Mouse (Mus musculus) CH12.LX (cell line): ENCODE measurements around the gene Pipox. TPM values are rescaled to one million over a fixed set of nuclear protein-coding genes. Genes with fewer than 3 reads are reported as not detected.

Experiments used
- DNase-seq: peaks from one replicate; pipeline ENCODE4 v3.0.0-alpha.2; 2013; ENCODE audit errors: extremely low read depth
- H3K27ac ChIP-seq: 2 replicates; pipeline ENCODE4 v1.5.1; 2012; ENCODE audit warnings: low read depth, mild to moderate bottlenecking, control low read depth, moderate library complexity; ENCODE audit not compliant: insufficient read depth
- H3K27me3 ChIP-seq: replicated peaks from 2 replicates; pipeline ENCODE3; 2012; ENCODE audit warnings: inconsistent platforms
- H3K36me3 ChIP-seq, 2 experiments: replicated peaks in 1 of 2; 2 replicates each; pipeline versions ENCODE3 to v1.6.1; 2012; ENCODE audit warnings: inconsistent platforms in 1 of 2, low read length in 1 of 2, mild to moderate bottlenecking in 1 of 2, mixed read lengths in 1 of 2, moderate library complexity in 1 of 2; ENCODE audit not compliant: control insufficient read depth in 1 of 2, insufficient read depth in 1 of 2
- H3K4me1 ChIP-seq, 2 experiments: 2 replicates each; pipeline ENCODE4 v1.6.1; 2012; ENCODE audit warnings: inconsistent platforms in 1 of 2, moderate library complexity in 1 of 2; ENCODE audit not compliant: insufficient read depth in 2 of 2, control insufficient read depth in 1 of 2
- H3K4me2 ChIP-seq: 2 replicates; pipeline ENCODE4 v1.6.1; 2012; ENCODE audit warnings: low read depth, mild to moderate bottlenecking, control low read depth; ENCODE audit not compliant: poor library complexity, insufficient read depth, severe bottlenecking
- H3K4me3 ChIP-seq, 3 experiments: fragments of 150-350 bp in 1 of 3; sonication (generic) in 1 of 3; replicated peaks in 1 of 3; 2 replicates each; pipeline versions ENCODE3 to v1.5.1; 2011 to 2012; ENCODE audit warnings: low read depth in 2 of 3, low read length in 2 of 3, mild to moderate bottlenecking in 2 of 3, moderate library complexity in 2 of 3, control low read depth in 1 of 3, improper control_type of control experiment in 1 of 3, inconsistent platforms in 1 of 3, mixed read lengths in 1 of 3; ENCODE audit not compliant: poor library complexity in 1 of 3
- H3K79me2 ChIP-seq: replicated peaks from 2 replicates; pipeline ENCODE4 v1.6.1; 2012; ENCODE audit warnings: mild to moderate bottlenecking, moderate library complexity; ENCODE audit not compliant: control insufficient read depth, poor library complexity, insufficient read depth, severe bottlenecking; ENCODE audit errors: extremely low read depth
- H3K9ac ChIP-seq: 2 replicates; pipeline ENCODE4 v1.6.1; 2012; ENCODE audit warnings: low read depth, mild to moderate bottlenecking, control low read depth, moderate library complexity; ENCODE audit not compliant: insufficient read depth
- H3K9me3 ChIP-seq: replicated peaks from 2 replicates; pipeline ENCODE3; 2012; ENCODE audit warnings: low read length, inconsistent platforms, mixed read lengths
- BHLHE40 ChIP-seq: IDR thresholded peaks from 2 replicates; pipeline ENCODE4 v1.6.1; 2011; ENCODE audit warnings: mild to moderate bottlenecking, low read depth, low read length, improper control_type of control experiment
- CHD1 ChIP-seq: IDR thresholded peaks from 2 replicates; pipeline ENCODE4 v1.6.1; 2012; ENCODE audit warnings: low read depth, low read length, improper control_type of control experiment, inconsistent platforms
- CHD2 ChIP-seq: IDR thresholded peaks from 2 replicates; pipeline ENCODE4 v1.6.1; 2011; ENCODE audit warnings: low read length, improper control_type of control experiment
- CTCF ChIP-seq, 2 experiments: IDR thresholded peaks in 1 of 2; conservative IDR thresholded peaks in 1 of 2; 2 replicates each; pipeline ENCODE4 v1.5.1; 2011 to 2012; ENCODE audit warnings: low read depth in 2 of 2, low read length in 2 of 2, improper control_type of control experiment in 1 of 2, inconsistent platforms in 1 of 2, mild to moderate bottlenecking in 1 of 2, moderate library complexity in 1 of 2
- ETS1 ChIP-seq: conservative IDR thresholded peaks from 2 replicates; pipeline ENCODE4 v1.6.1; 2012; ENCODE audit warnings: low read depth, mild to moderate bottlenecking, inconsistent platforms, low read length, improper control_type of control experiment, moderate library complexity
- GABPA ChIP-seq: IDR thresholded peaks from 2 replicates; pipeline ENCODE4 v1.6.1; 2012; ENCODE audit warnings: low read depth, low read length, improper control_type of control experiment, inconsistent platforms; ENCODE audit not compliant: insufficient replicate concordance
- HCFC1 ChIP-seq: IDR thresholded peaks from 2 replicates; pipeline ENCODE4 v1.6.1; 2012; ENCODE audit warnings: low read depth, mild to moderate bottlenecking, inconsistent platforms, low read length, improper control_type of control experiment
- IRF4 ChIP-seq: IDR thresholded peaks from 2 replicates; pipeline ENCODE4 v1.6.1; 2014; ENCODE audit warnings: low read depth, mild to moderate bottlenecking, inconsistent platforms, low read length, improper control_type of control experiment
- JUN ChIP-seq: IDR thresholded peaks from 2 replicates; pipeline ENCODE4 v1.6.1; 2011; ENCODE audit warnings: low read depth, mild to moderate bottlenecking, low read length, improper control_type of control experiment, moderate library complexity; ENCODE audit not compliant: insufficient read depth
- MAZ ChIP-seq: IDR thresholded peaks from 2 replicates; pipeline ENCODE4 v1.6.1; 2012; ENCODE audit warnings: low read depth, mild to moderate bottlenecking, inconsistent platforms, low read length, improper control_type of control experiment, moderate library complexity
- MEF2A ChIP-seq: IDR thresholded peaks from 2 replicates; pipeline ENCODE4 v1.6.1; 2014; ENCODE audit warnings: low read depth, mild to moderate bottlenecking, inconsistent platforms, low read length, improper control_type of control experiment, borderline replicate concordance
- MXI1 ChIP-seq: IDR thresholded peaks from 2 replicates; pipeline ENCODE4 v1.6.1; 2011; ENCODE audit warnings: mild to moderate bottlenecking, low read depth, low read length, improper control_type of control experiment
- MYC ChIP-seq: IDR thresholded peaks from 2 replicates; pipeline ENCODE4 v1.6.1; 2011; ENCODE audit warnings: low read depth, mild to moderate bottlenecking, improper control_type of control experiment, low read length
- NELFE ChIP-seq: IDR thresholded peaks from 2 replicates; pipeline ENCODE4 v1.6.1; 2011; ENCODE audit warnings: low read depth, low read length, improper control_type of control experiment
- POLR2A ChIP-seq: IDR thresholded peaks from 2 replicates; pipeline ENCODE4 v1.6.1; 2011; ENCODE audit warnings: low read depth, mild to moderate bottlenecking, improper control_type of control experiment, low read length
- RAD21 ChIP-seq: IDR thresholded peaks from 2 replicates; pipeline ENCODE4 v1.6.1; 2011; ENCODE audit warnings: low read depth, mild to moderate bottlenecking, low read length, improper control_type of control experiment, moderate library complexity
- RCOR1 ChIP-seq: conservative IDR thresholded peaks from 2 replicates; pipeline ENCODE4 v1.6.1; 2012; ENCODE audit warnings: low read depth, mild to moderate bottlenecking, inconsistent platforms, low read length, improper control_type of control experiment
- SIN3A ChIP-seq: IDR thresholded peaks from 2 replicates; pipeline ENCODE4 v1.6.1; 2012; ENCODE audit warnings: low read length, improper control_type of control experiment, inconsistent platforms
- SMC3 ChIP-seq: IDR thresholded peaks from 2 replicates; pipeline ENCODE4 v1.6.1; 2011; ENCODE audit warnings: low read depth, low read length, improper control_type of control experiment
- TBP ChIP-seq: conservative IDR thresholded peaks from 2 replicates; pipeline ENCODE4 v1.6.1; 2011; ENCODE audit warnings: low read depth, low read length, improper control_type of control experiment
- TCF12 ChIP-seq: IDR thresholded peaks from 2 replicates; pipeline ENCODE4 v1.6.1; 2014; ENCODE audit warnings: low read depth, mild to moderate bottlenecking, inconsistent platforms, low read length, improper control_type of control experiment
- UBTF ChIP-seq: IDR thresholded peaks from 2 replicates; pipeline ENCODE4 v1.6.1; 2012; ENCODE audit warnings: low read depth, mild to moderate bottlenecking, inconsistent platforms, low read length, improper control_type of control experiment, moderate library complexity
- USF1 ChIP-seq: IDR thresholded peaks from 2 replicates; pipeline ENCODE4 v1.6.1; 2014; ENCODE audit warnings: low read depth, mild to moderate bottlenecking, inconsistent platforms, low read length, improper control_type of control experiment
- USF2 ChIP-seq: conservative IDR thresholded peaks from 2 replicates; pipeline ENCODE4 v1.6.1; 2011; ENCODE audit warnings: low read depth, low read length, improper control_type of control experiment
- ZC3H11A ChIP-seq: IDR thresholded peaks from 2 replicates; pipeline ENCODE4 v1.6.1; 2012; ENCODE audit warnings: low read depth, mild to moderate bottlenecking, inconsistent platforms, low read length, improper control_type of control experiment
- ZKSCAN1 ChIP-seq: IDR thresholded peaks from 2 replicates; pipeline ENCODE4 v1.6.1; 2012; ENCODE audit warnings: low read depth, inconsistent platforms, low read length, improper control_type of control experiment, borderline replicate concordance
- ZMIZ1 ChIP-seq: IDR thresholded peaks from 2 replicates; pipeline ENCODE4 v1.6.1; 2012; ENCODE audit warnings: low read depth, mild to moderate bottlenecking, inconsistent platforms, low read length, improper control_type of control experiment
- ZNF384 ChIP-seq: IDR thresholded peaks from 2 replicates; pipeline ENCODE4 v1.6.1; 2012; ENCODE audit warnings: low read depth, low read length, improper control_type of control experiment, inconsistent platforms
- dilution Hi-C: fragments of 300-500 bp; cut with MboI; formaldehyde crosslinking; loops from 2 replicates; pipeline ENCODE4 v1.14.3; 2020; ENCODE audit warnings: low sequenced_read_pairs; ENCODE audit not compliant: extremely low pct_unique_long_range_greater_than_20kb, extremely low pct_ligation_motif_present
- in situ Hi-C: fragments of 300-500 bp; cut with MboI; formaldehyde crosslinking; loops from 3 replicates; pipeline ENCODE4 v1.14.3; 2019; ENCODE audit warnings: low sequenced_read_pairs, low pct_ligation_motif_present, low pct_unique_long_range_greater_than_20kb, mixed read lengths
- polyA plus RNA-seq: library from polyadenylated mRNA; unstranded; fragments of >175 nt; gene quantifications from 2 replicates; pipeline ENCODE4 v1.2.1, GENCODE M21; 2012; ENCODE audit warnings: low read depth; ENCODE audit not compliant: insufficient read length
- total RNA-seq, 2 experiments: library from RNA; depleted of rRNA; stranded (reverse); fragments of 300-350 nt in 1 of 2; fragments of >200 nt in 1 of 2; gene quantifications; 2 replicates each; pipeline ENCODE4 v1.2.3; 2012 to 2014

Gene Pipox
- total and polyA plus RNA-seq, 3 experiments = 0.13 to 0.36 (median 0.21) TPM

- H3K9me3 ChIP-seq = no peaks in the 10 kb centered on the region
- TF ChIP-seq POLR2A = no peak
- no peak for TF ChIP-seq NELFE
- TF ChIP-seq UBTF = no peak
- TF ChIP-seq ZKSCAN1 = no peak
- TF ChIP-seq MYC = no peak
- TF ChIP-seq ZMIZ1 = no peak
- no peak for TF ChIP-seq USF1
- no peaks in the 10 kb centered on the region for H3K79me2 ChIP-seq
- H3K36me3 ChIP-seq = no peaks in the 10 kb centered on the region
- no peak overlapping the region for H3K4me2 ChIP-seq
- dilution Hi-C loops (no loop called here), in situ Hi-C loops (no loop called here)
- no peak overlapping the region for H3K9ac ChIP-seq
- no peak overlapping the region for H3K27ac ChIP-seq
- no peaks in the 10 kb centered on the region for H3K4me1 ChIP-seq
- DNase-seq = no peak
- no peak overlapping the region for H3K4me3 ChIP-seq
- H3K27me3 ChIP-seq = peaks cover 18% of the 10 kb centered on the region
These were observed 12.9 kb upstream of the Pipox start for GRCm38 (mm10) chr11:77906747-77907174.

- no peak overlapping the region for H3K4me3 ChIP-seq
- H3K27ac ChIP-seq = no peak overlapping the region
- in situ Hi-C loops = no loop called here
These were observed 12.3 kb upstream of the Pipox start for GRCm38 (mm10) chr11:77906097-77906687.

GRCm38 (mm10) chr11:77904707-77905106, 10.8 kb upstream of the Pipox start:
- Histone ChIP-seq H3K9me3 (no peaks in the 10 kb centered on the region), H3K4me2 (no peak overlapping the region), H3K9ac (no peak overlapping the region), H3K4me3 (no peak overlapping the region), H3K27me3 (peaks cover 11% of the 10 kb centered on the region), H3K79me2 (no peaks in the 10 kb centered on the region), H3K27ac (no peak overlapping the region), H3K4me1 (no peaks in the 10 kb centered on the region), H3K36me3 (no peaks in the 10 kb centered on the region)
- dilution Hi-C loops (no loop called here), in situ Hi-C loops (no loop called here)
- no peak for TF ChIP-seq UBTF
- no peak for TF ChIP-seq RAD21
- no peak for TF ChIP-seq SMC3
- TF ChIP-seq ETS1 = no peak
- no peak for TF ChIP-seq TCF12
- no peak for TF ChIP-seq SIN3A
- no peak for TF ChIP-seq TBP
- TF ChIP-seq POLR2A = no peak
- no peak for TF ChIP-seq ZNF384
- TF ChIP-seq ZKSCAN1 = no peak
- TF ChIP-seq CHD1 = no peak
- TF ChIP-seq HCFC1 = no peak
- TF ChIP-seq IRF4 = no peak
- TF ChIP-seq ZC3H11A = no peak
- TF ChIP-seq RCOR1 = no peak
- no peak for TF ChIP-seq CHD2
- DNase-seq = no peak

More at GRCm38 (mm10) chr11:77906097-77906687, 12.3 kb upstream of the Pipox start:
- Histone ChIP-seq H3K36me3 (no peaks in the 10 kb centered on the region), H3K9me3 (no peaks in the 10 kb centered on the region), H3K4me2 (no peak overlapping the region), H3K27me3 (peaks cover 17% of the 10 kb centered on the region), H3K79me2 (no peaks in the 10 kb centered on the region), H3K9ac (no peak overlapping the region), H3K4me1 (no peaks in the 10 kb centered on the region)
- DNase-seq = no peak
- dilution Hi-C loops = no loop called here
- no peak for TF ChIP-seq JUN
- TF ChIP-seq MEF2A = no peak
- TF ChIP-seq MAZ = no peak
- no peak for TF ChIP-seq RAD21
- no peak for TF ChIP-seq TCF12
- TF ChIP-seq CHD1 = no peak
- no peak for TF ChIP-seq HCFC1
- TF ChIP-seq SMC3 = no peak
- no peak for TF ChIP-seq CHD2
- no peak for TF ChIP-seq GABPA
- TF ChIP-seq CTCF (conservative IDR thresholded peaks at IDR 0.05 in 1 of 2, IDR thresholded peaks at IDR 0.05 in 1 of 2; ENCODE audit: low read depth in 2 of 2, low read length in 2 of 2) = no peak
- no peak for TF ChIP-seq BHLHE40
- TF ChIP-seq USF2 = no peak
- no peak for TF ChIP-seq MXI1
- no peak for TF ChIP-seq MYC
